Mouse (Mus musculus): ENCODE data around the gene Gm21985.

Gene Gm21985

GRCm38 (mm10) chr2:112332051-112332898 lies 66.2 kb downstream of the Gm21985 start:
- no peak for DNase-seq

GRCm38 (mm10) chr2:112337211-112337610 lies 71.1 kb downstream of the Gm21985 start:
- no peak for DNase-seq

- DNase-seq = no peak
Observed at GRCm38 (mm10) chr2:112339736-112340135, 73.6 kb downstream of the Gm21985 start.

- DNase-seq = no peak
Observed at GRCm38 (mm10) chr2:112341117-112341516, 75.0 kb downstream of the Gm21985 start.

GRCm38 (mm10) chr2:112348246-112348645 lies 82.1 kb downstream of the Gm21985 start:
- DNase-seq = no peak

- no peak for DNase-seq
Observed at GRCm38 (mm10) chr2:112353685-112354455, 87.8 kb downstream of the Gm21985 start.

- DNase-seq = no peak
Observed at GRCm38 (mm10) chr2:112359611-112360010, 93.5 kb downstream of the Gm21985 start.

- DNase-seq = no peak
Observed at GRCm38 (mm10) chr2:112360012-112360780, 94.1 kb downstream of the Gm21985 start.

- no peak for DNase-seq
Observed at GRCm38 (mm10) chr2:112360781-112361169, 94.7 kb downstream of the Gm21985 start.

- DNase-seq = no peak
Observed at GRCm38 (mm10) chr2:112367222-112367621, 101.1 kb downstream of the Gm21985 start.

- DNase-seq = peak; percentile 92
Observed at GRCm38 (mm10) chr2:112367726-112368673, 101.9 kb downstream of the Gm21985 start, which contains the start of gene Emc4. Gene Emc4, minus strand, starts transcription at chr2:112368027.

GRCm38 (mm10) chr2:112369941-112370340 lies 103.8 kb downstream of the Gm21985 start:
- no peak for DNase-seq

GRCm38 (mm10) chr2:112373141-112373540 lies 107.0 kb downstream of the Gm21985 start:
- DNase-seq = no peak

- no peak for DNase-seq
Observed at GRCm38 (mm10) chr2:112374610-112375009, 108.5 kb downstream of the Gm21985 start.

- DNase-seq = peak; percentile 90
Observed at GRCm38 (mm10) chr2:112378973-112379898, 113.1 kb downstream of the Gm21985 start, which contains the start of gene Katnbl1. Gene Katnbl1, plus strand, starts transcription at chr2:112379211.

GRCm38 (mm10) chr2:112380131-112380530 lies 114.0 kb downstream of the Gm21985 start:
- DNase-seq = no peak

- no peak for DNase-seq
Observed at GRCm38 (mm10) chr2:112381219-112381618, 115.1 kb downstream of the Gm21985 start.

- no peak for DNase-seq
Observed at GRCm38 (mm10) chr2:112390843-112391242, 124.7 kb downstream of the Gm21985 start.

GRCm38 (mm10) chr2:112391346-112392000 lies 125.4 kb downstream of the Gm21985 start:
- DNase-seq = no peak

- no peak for DNase-seq
Observed at GRCm38 (mm10) chr2:112392689-112393088, 126.6 kb downstream of the Gm21985 start.
